Mouse (Mus musculus) ES-E14 (cell line): ENCODE results near the gene Sos2. TPM values are rescaled to one million over a fixed set of nuclear protein-coding genes. Genes with fewer than 3 reads are reported as not detected.

ENCODE experiments used
- DNase-seq: peaks from one replicate; pipeline ENCODE4 v3.0.0-alpha.2; 2013; ENCODE audit warnings: low read depth, low spot score
- H3K27ac ChIP-seq: 2 replicates; pipeline ENCODE4 v1.5.1; 2012; ENCODE audit warnings: low read depth, mild to moderate bottlenecking, low read length, moderate library complexity, mixed read lengths; ENCODE audit not compliant: poor library complexity, insufficient read depth, severe bottlenecking
- H3K36me3 ChIP-seq: 2 replicates; pipeline ENCODE4 v1.6.1; 2012; ENCODE audit warnings: mild to moderate bottlenecking, low read length, moderate library complexity, mixed read lengths; ENCODE audit not compliant: control insufficient read depth, poor library complexity, insufficient read depth, severe bottlenecking
- H3K4me1 ChIP-seq, 2 experiments: fragments of 150-350 bp in 1 of 2; sonication (generic) in 1 of 2; 2 replicates each; pipeline ENCODE4 v1.6.1; 2012; ENCODE audit warnings: low read length in 2 of 2, mild to moderate bottlenecking in 1 of 2, mixed read lengths in 1 of 2; ENCODE audit not compliant: control insufficient read depth in 2 of 2, insufficient read depth in 2 of 2, poor library complexity in 1 of 2
- H3K4me3 ChIP-seq, 2 experiments: fragments of 150-350 bp in 1 of 2; sonication (generic) in 1 of 2; 2 replicates each; pipeline ENCODE4 v1.5.1; 2012; ENCODE audit warnings: low read length in 2 of 2, low read depth in 1 of 2, mild to moderate bottlenecking in 1 of 2, mixed read lengths in 1 of 2; ENCODE audit not compliant: insufficient read depth in 1 of 2, poor library complexity in 1 of 2, severe bottlenecking in 1 of 2
- H3K9ac ChIP-seq: 2 replicates; pipeline ENCODE4 v1.6.1; 2012; ENCODE audit warnings: low read depth, mild to moderate bottlenecking, low read length, mixed read lengths; ENCODE audit not compliant: poor library complexity, insufficient read depth, severe bottlenecking
- H3K9me3 ChIP-seq: fragments of 150-350 bp; sonication (generic); 2 replicates; pipeline ENCODE4 v1.6.1; 2012; ENCODE audit warnings: low read depth, mild to moderate bottlenecking, low read length; ENCODE audit not compliant: control insufficient read depth, insufficient read depth
- CHD2 ChIP-seq: IDR thresholded peaks from 2 replicates; pipeline ENCODE4 v1.6.1; 2014; ENCODE audit warnings: mild to moderate bottlenecking, low read depth, low read length, inconsistent platforms
- HCFC1 ChIP-seq: IDR thresholded peaks from 2 replicates; pipeline ENCODE4 v1.6.1; 2012; ENCODE audit warnings: low read length, inconsistent platforms, borderline replicate concordance; ENCODE audit not compliant: insufficient read depth
- MAFK ChIP-seq: IDR thresholded peaks from 2 replicates; pipeline ENCODE4 v1.6.1; 2014; ENCODE audit warnings: mild to moderate bottlenecking, low read depth, low read length, inconsistent platforms; ENCODE audit not compliant: insufficient read depth
- ZC3H11A ChIP-seq: IDR thresholded peaks from 2 replicates; pipeline ENCODE4 v1.6.1; 2012; ENCODE audit warnings: low read depth, mild to moderate bottlenecking, inconsistent platforms, low read length, borderline replicate concordance
- ZNF384 ChIP-seq: IDR thresholded peaks from 2 replicates; pipeline ENCODE4 v1.6.1; 2012; ENCODE audit warnings: low read depth, low read length, inconsistent platforms
- in situ Hi-C, 2 experiments: fragments of 600-800 bp; cut with MboI; formaldehyde crosslinking; loops; one replicate each; pipeline ENCODE4 v1.15.1; 2025; ENCODE audit warnings: low sequenced_read_pairs in 2 of 2, inconsistent platforms in 1 of 2; ENCODE audit not compliant: unreplicated experiment in 2 of 2
- total RNA-seq: library from RNA; depleted of rRNA; stranded (reverse); fragments of 300-350 nt; gene quantifications from 2 replicates; pipeline ENCODE4 v1.2.3, GENCODE M21; 2012

Sos2 gene
- total RNA-seq, 1 experiment, result 6.9 TPM

DNA sequence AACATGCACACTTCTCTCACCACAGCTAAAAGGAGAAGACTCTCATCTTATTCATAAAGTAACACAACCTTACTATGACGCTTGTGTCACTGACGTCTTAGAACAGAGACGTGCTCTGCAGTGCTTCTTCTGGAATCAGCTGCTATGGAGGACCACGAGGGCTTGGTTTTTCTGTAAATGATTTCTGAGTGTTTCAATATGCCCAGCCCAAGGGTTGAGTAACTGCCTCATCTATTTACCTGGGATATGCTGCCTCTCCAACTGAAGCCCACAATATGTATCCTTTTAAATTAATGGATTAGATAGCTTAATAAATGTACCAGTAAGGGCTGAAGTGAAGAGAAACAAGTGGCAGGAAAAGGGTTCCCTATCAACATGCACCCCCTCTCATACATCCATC is 9.1 kb upstream of the Sos2 start:
- TF ChIP-seq ZNF384 (no peak), ZC3H11A (no peak), CHD2 (no peak), MAFK (no peak), HCFC1 (no peak)
- in situ Hi-C loops, result no loop called here
- no peak for DNase-seq
- H3K36me3 ChIP-seq, result no peaks in the 10 kb centered on the region
- H3K9me3 ChIP-seq, result no peaks in the 10 kb centered on the region
- no peak overlapping the region for H3K9ac ChIP-seq
- no peak overlapping the region for H3K4me3 ChIP-seq
- H3K4me1 ChIP-seq, result peaks cover 0 to 2% of the 10 kb centered on the region in 2 experiments; a peak in 1 of 4 replicates
- no peak overlapping the region for H3K27ac ChIP-seq

DNA sequence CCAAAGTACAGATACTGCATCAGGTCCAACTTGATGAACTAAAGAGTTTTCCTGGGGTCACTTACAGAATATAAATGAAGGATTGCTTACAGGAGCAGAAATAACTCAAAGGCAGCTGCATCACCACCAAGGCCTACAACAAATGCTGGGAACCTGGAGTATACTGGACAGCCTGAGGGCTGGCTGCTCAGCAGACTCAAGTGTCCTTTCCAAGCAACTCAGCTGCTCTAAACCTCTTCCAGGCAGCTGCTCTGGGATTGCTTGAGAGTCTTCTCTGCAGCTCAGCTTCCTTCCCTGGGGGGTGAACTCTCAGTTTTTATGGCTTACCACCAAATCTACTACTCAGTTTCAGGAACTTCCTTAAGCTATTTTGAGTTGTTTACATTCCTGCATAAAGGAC is 7.4 kb upstream of the Sos2 start:
- H3K9ac ChIP-seq, result no peak overlapping the region
- no peaks in the 10 kb centered on the region for H3K4me1 ChIP-seq
- H3K36me3 ChIP-seq, result no peaks in the 10 kb centered on the region
- no peaks in the 10 kb centered on the region for H3K9me3 ChIP-seq
- DNase-seq, result no peak
- no peak overlapping the region for H3K27ac ChIP-seq
- in situ Hi-C loops, result no loop called here
- no peak for TF ChIP-seq ZNF384
- TF ChIP-seq HCFC1, result no peak
- no peak for TF ChIP-seq CHD2
- no peak for TF ChIP-seq MAFK
- no peak for TF ChIP-seq ZC3H11A
- H3K4me3 ChIP-seq, result no peak overlapping the region

DNA sequence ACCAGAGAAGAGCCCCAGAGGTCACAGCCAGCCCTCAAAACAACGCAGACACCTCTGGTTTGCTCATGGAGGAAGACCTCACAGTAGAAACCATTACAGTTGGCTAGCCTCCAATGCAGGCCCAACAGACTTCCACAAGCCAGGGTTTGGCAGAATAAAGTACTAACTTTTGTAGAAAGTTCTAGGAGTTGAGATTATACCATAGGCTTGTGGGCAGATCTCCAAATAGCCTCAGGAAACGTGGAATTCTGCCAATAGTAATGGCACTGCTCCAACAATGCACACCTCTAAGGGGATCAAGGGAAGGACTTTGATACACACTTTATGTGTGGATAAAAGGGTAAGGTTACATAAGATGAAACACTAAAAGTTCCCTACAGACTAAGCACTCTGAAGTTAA is 6.7 kb upstream of the Sos2 start:
- no peak overlapping the region for H3K27ac ChIP-seq
- no peaks in the 10 kb centered on the region for H3K9me3 ChIP-seq
- H3K4me1 ChIP-seq, result no peaks in the 10 kb centered on the region
- no peak overlapping the region for H3K9ac ChIP-seq
- H3K36me3 ChIP-seq, result no peaks in the 10 kb centered on the region
- DNase-seq, result no peak
- in situ Hi-C loops, result no loop called here
- no peak overlapping the region for H3K4me3 ChIP-seq
- TF ChIP-seq HCFC1 (no peak), ZNF384 (no peak)

DNA sequence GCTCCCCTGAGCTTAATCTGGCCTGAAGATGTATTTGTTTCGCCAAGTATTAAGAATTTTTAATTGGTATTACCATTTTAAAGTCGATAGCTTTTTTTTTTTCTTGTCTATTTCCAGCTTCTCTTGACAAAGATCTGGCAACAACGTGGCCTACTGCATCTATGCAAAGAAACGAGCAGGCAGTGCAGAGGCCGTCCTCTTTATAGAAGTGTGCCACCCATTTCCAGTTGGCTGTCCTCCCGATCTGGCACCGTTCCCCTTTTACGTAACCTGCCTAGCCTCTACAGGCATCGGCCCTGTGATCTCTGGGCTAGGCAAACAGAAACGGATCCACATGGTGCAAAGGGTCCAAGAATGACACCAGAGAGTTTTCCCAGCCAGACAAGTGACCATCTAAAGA is 1.9 kb upstream of the Sos2 start:
- DNase-seq, result no peak
- TF ChIP-seq CHD2, result no peak
- Histone ChIP-seq H3K9me3 (no peaks in the 10 kb centered on the region), H3K36me3 (no peaks in the 10 kb centered on the region), H3K27ac (no peak overlapping the region), H3K4me3 (no peak overlapping the region), H3K4me1 (0 out of 4 replicates have a peak, but pooled peaks cover 0 to 2% of the 10 kb centered on the region in 2 experiments), H3K9ac (no peak overlapping the region)
- in situ Hi-C loops, result no loop called here

DNA sequence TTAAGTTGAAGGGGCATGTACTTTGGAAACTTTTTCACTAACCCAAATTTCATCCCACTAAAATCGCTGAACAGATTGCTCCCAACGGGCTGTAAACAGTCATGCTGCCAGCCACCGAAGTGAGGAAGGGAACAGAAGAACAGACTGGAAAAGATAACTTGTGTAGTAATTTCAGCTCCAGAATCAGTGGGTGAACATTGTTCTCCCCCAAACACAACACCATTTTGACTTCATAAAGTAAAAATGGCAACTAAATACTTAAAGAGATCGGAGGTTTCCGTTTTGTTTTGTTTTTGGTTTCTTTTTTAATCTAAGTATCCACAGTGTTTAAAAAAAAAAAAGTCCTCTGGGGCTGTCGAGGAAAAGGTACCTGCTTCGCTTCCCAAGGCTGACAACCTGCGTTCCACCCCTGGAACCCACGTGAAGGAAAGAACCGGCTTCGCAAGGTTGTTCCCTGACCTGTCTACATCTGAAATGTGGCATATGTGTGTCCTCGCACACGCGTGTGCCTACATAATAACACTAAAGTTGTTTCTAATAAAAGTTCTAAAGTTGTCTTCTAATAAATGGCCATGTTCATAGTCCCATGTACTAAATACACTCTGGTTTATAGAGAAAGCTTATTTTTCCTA is 1.3 kb upstream of the Sos2 start:
- no peak for TF ChIP-seq HCFC1
- TF ChIP-seq CHD2, result no peak
- TF ChIP-seq ZC3H11A, result no peak
- TF ChIP-seq MAFK, result no peak
- TF ChIP-seq ZNF384, result no peak
- Histone ChIP-seq H3K27ac (no peak overlapping the region), H3K4me1 (0 out of 4 replicates have a peak, but pooled peaks cover 0 to 2% of the 10 kb centered on the region in 2 experiments), H3K9ac (no peak overlapping the region), H3K36me3 (no peaks in the 10 kb centered on the region), H3K9me3 (no peaks in the 10 kb centered on the region), H3K4me3 (peak overlapping the region in 1 of 2 experiments; percentile 98; a peak in 2 of 4 replicates)
- DNase-seq, result no peak
- in situ Hi-C loops, result no loop called here
